Mouse (Mus musculus): ENCODE measurements around the gene Sqstm1.

Gene Sqstm1

DNA sequence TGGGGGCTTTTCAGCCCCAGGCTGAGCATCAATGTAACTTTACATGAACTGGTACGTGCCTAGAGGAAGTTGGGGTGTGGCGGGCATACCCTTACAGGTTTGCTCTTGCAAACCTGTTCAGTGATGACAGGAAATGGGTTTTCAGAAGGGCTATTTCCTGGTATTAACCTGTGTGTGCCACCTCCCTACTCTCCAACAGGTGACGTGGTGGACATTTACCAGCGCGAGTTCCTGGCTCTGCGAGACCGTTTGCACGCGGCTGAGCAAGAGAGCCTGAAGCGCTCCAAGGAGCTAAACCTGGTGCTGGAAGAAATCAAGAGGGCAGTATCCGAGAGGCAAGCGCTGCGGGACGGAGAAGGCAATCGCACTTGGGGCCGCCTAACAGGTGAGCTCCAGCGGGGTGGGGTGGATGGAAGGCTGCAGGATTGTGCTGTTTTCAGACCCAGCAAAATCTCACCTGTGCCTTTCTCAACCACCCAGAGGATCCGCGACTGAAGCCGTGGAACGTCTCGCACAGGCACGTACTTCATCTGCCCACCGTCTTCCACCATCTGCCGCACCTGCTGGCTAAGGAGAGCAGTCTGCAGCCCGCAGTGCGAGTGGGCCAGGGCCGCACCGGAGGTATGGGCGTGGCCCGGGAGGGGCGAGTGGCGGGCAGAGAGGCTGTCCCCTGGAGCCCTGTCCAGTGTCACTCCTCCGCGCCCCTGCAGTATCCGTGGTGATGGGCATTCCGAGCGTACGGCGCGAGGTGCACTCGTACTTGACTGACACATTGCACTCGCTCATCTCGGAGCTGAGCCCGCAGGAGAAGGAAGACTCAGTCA lies 20.1 kb upstream of the Sqstm1 start:
- no peak for DNase-seq (ENCODE audit: low read depth in 1 of 2, low spot score in 2 of 2)

DNA sequence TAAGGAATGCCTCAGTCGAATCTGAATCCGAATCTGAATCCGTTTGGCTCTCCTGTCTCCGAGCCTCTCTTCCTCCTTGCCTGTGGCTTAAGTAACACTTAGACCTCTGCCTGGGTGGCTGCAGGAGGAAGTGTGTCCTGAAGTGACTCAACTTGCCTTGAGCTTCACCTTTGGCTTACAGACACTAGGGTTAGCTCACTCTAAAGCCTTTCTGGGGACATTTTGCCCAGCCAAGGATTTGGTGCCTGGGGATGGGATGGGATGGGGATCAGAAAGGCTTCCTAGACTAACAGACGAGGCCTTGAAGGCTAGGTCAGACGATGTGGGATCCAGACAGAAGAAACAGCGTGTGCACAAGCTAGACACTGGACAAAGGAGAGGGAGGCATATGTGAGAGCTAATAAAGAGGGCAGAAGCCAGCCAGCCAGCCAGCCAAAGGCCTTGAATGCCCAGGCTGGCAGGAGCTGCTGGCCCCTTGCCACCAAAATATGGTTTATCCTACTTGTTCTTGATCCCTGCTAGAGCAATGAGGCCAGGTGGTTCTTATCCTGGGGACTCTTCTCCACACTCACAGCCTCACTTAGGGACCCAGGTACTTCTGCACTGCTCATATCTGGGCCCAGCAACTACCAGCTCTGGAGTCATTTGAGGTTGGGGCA lies 18.8 kb upstream of the Sqstm1 start:
- DNase-seq (ENCODE audit: low read depth in 1 of 2, low spot score in 2 of 2): no peak

DNA sequence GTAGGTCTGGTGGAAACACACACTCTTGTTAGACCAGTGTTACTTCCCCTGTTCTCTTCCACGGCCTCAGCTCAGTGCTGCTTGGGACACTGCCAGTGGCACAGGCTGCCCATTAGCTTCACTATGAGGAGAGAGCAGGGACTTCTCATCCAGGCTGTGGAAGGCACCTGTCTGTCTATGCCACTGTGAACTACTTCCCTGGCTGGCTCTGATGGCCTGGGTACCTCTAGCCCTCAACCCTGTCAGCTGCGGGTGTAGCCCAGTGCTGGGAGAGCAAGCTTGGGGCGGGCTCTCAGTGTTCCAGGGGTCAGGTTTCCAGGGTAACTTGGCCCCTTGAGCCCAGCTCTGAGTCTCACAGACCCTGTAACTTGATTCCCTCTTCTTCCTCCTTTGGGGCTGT lies 18.1 kb upstream of the Sqstm1 start:
- DNase-seq (ENCODE audit: low read depth in 1 of 2, low spot score in 2 of 2): no peak

DNA sequence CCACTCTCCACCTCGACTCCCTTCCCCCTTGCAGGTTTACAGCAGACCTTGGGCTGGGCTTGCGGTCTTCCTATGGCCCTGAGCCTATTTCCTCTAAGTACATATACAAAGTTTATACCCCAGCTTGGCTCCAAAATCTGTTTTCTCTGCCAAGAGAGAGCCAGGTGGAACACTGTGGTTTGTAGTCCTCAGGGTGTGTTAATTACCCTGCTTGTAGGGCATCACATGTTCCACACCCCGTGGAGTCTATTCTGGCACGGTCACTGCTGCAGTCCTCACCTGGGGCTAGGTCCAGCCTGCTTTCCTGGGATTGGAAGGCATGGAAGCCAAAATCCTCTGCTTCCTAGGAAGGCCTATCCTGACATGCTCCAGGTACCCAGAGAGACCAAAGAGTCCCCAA lies 17.1 kb upstream of the Sqstm1 start:
- DNase-seq (ENCODE audit: low read depth in 1 of 2, low spot score in 2 of 2): no peak

DNA sequence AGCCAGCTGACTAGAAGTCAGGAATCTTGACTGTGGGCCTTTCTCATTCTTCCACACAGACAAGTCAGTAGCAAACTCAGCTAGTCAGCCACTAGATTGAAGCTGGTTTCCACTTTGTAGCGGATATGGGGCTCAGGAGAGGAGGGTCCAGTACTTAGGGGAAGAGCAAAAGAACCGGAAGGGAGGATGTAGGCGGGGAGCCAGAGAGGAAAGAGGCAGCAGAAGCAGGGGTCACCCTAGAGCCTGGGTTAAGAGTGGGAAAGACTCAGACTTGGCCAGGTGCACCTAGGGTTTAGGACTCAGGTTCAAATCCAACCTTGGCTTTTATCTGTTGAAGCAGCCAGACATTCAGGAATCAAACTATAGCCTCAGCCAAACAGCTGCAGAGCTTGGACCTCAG lies 16.6 kb upstream of the Sqstm1 start:
- no peak for DNase-seq (ENCODE audit: low read depth in 1 of 2, low spot score in 2 of 2)

DNA sequence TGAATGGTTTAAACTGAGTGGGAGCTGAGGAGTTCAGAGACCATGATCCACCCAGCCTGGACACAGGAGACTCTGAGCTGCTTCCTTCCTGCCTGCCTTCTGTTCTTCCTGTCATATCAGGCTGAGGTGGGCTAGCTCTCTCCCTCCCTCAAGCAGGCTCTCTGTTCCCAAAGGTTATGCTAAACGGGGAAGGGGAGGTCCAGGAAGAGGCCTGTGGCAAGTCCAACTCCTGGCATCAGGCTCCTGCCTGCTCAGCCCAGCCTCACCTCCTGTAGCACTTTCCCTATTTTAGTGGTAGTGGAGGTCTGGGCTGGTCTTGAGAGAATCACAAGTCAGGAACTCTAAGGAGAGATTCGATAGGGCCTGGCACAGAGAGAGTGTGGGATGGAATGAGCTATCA lies 15.8 kb upstream of the Sqstm1 start:
- no peak for DNase-seq (ENCODE audit: low read depth in 1 of 2, low spot score in 2 of 2)

DNA sequence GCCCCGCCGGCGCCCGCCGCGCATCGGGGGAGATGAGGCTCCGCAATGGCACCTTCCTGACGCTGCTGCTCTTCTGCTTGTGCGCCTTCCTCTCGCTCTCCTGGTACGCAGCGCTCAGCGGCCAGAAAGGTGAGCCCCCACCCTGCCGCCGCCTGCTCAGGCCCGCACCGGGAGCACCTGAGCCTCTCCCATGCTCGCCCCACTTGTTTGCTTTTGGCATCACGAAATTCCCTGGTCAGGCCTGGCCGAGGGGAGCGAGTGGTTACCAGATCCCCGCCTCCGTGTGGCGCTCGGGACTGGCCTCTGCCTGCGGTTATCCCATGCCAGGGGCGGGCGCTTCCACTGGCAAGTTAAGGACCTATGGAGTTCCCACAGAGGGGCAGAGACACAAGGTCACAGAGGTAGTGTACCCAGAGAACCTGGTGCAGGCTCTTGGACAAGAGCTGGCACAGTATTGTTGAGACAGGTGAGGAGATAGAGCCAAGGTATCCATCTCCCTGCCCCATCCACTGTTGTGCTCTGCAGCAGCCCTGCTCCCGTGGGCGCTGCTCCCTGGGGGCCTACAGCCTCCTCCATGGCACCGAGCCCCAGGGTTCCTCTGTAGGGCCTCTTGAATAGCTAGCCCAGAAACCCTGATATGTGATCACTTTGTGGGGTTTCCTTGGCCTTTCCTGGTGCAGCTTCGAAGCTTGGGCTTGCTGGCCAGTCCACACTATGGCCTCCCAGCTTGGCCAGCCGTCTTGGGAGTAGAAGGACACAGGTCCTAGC lies 15.2 kb upstream of the Sqstm1 start:
- no peak for DNase-seq (ENCODE audit: low read depth in 1 of 2, low spot score in 2 of 2)

DNA sequence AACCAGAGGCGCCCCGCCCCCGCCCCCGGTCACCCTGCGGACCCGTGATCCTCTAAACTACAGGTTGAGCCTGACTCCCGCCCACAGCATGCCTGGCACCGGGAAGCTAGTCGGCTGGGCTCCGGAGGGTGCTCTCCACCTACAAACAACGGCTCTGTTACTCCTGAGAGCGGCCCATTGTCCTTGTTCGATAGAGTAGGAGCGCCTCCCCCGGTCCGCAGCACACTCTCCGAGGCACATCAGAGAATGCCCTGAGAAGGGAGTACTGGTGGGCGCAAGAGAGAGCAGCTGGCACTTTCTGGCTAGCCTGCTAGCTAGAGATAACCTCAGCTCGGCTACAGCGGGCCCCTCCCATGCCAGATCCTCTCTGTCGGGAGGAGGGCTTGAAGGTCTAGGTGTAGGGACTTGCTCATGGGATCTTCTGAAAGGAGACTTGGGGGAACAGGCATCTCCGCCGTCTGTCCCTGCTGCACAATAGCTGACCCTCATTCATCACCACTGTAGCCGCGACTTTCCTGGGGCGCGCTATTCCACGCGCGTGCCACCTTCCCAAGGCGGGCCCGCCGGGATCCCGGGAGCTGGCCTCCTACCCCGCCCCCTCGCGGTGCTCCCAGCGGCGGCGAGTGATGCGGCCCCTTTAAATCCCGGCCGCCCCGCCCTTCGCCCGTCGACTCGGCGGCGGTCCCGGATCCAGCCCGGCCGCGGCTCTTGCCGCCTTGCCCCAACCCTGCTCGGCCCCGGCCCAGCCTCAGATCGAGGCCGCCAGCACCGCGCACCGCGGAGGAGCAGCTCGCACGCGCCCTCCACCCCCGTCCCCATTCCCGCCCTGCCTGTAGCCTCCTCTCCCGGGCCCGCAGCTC lies 14.3 kb upstream of the Sqstm1 start:
- no peak for DNase-seq (ENCODE audit: low read depth in 1 of 2, low spot score in 2 of 2)

DNA sequence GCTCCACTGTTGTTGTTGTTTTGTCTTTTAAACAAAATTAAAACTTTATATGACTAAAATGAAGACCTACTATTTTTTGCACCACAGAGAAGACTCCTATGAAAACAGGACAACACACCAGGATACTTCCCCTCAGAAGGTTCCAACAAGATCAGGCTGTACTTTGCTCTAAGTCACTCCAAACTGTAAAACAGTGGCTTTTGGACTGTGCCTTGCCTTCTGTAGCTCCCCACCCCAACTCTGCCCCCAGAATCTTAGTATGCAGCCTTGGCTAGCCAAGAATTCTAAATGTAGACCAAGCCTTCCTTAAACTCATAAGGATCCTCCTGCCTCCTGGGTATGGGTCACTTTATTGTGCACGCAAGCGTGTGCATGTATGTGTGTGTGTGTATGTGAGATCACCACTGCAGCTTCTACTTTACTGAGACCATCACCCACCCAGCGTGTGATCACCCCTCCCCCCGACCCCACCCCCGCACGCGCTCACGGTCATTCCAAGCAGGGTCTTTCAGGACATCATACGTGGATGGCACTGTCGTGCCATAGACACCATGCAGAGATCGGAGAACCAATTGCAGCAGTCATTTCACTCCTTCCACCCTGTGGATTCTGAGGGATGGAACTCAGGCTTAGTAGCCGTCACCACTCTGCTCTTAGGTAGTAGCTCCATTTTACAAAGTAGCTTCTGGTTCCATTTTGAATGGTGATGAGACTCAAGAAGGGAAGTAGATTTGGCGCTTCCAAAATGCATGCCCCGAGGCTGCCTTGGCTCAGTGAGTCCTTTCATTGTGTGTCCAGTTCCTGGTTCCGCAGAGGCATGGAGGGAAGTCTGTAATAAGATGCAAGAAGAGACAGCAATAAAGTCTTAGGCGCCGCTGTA lies 13.4 kb upstream of the Sqstm1 start:
- no peak for DNase-seq (ENCODE audit: low read depth in 1 of 2, low spot score in 2 of 2)

DNA sequence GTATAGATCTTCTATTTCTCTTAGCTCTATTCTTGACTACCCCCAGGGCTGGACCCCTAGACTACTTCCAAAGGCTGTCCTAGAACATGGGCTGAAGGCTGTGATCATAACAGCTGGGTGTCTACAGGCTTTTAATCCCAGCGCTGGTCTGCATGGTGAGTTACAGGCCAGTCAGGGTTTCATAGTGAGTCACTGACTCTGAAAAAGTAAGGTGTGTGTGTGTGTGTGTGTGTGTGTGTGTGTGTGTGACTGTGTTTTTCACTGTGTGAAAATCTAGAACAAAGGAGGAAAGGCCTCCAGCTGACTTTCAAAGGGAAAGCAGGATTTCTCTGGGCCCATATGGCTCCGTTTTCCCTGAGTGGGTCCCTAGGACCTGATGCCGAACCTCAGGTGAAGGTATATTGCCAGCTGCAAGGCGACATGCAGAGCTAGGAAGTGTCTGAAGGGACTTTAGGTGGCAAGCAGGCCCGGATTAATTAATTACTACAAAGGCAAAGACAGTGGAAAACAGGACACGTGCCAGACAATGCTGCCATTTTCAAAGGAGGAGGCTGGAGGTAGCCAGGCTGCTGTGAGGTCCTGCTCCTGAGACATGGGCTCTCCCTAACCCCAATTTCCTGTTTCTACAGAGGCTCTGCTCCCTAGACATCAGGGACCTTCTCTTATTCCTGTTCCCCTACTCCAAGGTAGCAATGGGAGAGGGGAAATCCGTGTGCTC lies 12.1 kb upstream of the Sqstm1 start:
- DNase-seq (ENCODE audit: low read depth in 1 of 2, low spot score in 2 of 2): no peak

DNA sequence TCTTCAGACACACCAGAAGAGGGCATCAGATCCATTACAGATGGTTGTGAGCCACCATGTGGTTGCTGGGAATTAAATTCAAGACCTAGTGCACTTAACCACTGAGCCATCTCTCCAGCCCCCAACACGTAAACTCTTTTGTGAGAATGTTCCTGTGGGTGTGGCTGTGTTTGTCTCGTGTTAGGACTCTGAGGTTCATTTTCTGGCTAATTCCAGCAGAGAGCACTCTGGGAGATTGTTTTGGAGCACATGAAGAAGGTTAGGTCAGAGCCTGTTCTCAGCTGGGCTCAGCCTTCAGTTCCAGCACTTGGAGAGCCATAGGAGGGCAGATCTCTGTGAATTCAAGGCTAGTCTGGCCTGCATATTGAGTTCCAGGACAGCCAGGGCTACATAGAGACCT lies 9.2 kb upstream of the Sqstm1 start:
- DNase-seq (ENCODE audit: low read depth in 1 of 2, low spot score in 2 of 2): no peak

DNA sequence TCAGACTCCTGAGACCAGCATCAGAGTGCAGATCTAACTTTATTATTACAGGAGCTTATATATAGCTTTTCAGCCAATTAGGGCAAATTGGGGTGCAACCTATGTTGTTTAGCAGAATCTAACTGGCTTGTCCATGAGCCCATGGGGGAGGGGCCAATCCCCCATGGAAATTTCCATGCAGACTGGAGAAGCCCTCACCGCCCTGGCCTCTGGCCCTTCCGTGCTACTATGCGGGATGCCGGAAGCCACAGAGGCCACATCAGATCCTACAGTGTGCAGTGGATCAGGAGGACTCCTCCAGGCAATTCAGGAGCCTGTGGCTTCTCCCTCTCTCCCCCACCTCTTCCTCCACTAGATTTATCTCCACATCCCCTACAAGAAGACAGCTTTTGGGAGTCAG lies 7.2 kb upstream of the Sqstm1 start:
- no peak for DNase-seq (ENCODE audit: low read depth in 1 of 2, low spot score in 2 of 2)

DNA sequence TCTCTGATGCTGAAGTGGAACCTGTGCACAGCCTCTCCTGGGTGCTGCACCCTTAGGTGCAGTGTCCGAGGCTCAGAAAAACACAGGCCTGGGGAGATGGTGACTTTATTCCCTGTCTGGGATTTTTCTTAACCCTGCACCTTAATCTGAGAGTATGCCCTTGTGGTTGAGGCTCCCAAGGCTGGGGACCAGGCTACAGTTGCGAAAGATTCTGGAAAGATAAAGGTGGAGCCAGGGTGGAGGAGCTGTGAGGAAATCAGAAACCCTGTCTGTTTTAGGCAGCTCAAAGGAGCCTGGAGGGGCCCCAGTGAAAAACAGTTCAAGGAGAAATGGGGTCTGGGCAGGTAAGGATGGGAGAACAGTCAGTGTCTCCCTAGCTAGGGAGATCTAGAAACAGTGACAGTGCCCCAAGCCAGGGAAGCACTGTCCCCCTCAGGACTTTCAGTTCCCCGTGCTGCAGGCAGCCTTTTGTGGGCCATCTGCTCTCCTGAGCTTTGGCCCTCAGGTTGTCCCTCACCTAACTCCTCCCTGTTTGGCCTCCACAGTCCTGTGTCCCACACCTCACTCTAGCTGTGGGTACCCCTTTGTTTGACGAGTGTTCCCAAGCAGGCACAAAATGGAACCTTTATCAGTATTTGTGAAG lies 6.2 kb upstream of the Sqstm1 start:
- no peak for DNase-seq (ENCODE audit: low read depth in 1 of 2, low spot score in 2 of 2)

DNA sequence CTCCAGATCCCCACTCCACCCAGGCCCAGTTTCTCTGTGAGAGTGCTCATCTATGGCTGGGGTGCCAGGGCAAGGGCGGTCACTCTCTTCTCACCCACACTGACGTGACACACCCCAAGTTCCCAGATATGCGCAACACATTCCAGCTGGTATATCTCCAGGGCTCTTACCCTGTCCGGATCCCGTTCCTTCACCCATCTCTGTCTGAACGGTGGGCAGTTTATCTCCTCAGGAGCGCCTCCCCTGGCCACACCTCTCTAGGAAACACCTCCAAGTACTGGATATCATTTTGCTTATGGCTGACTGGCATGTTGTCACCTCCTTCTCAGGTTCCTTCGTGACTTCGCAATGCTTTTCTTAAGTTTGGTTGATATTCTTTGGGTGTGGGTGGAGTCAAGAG lies 5.0 kb upstream of the Sqstm1 start:
- no peak for DNase-seq (ENCODE audit: low read depth in 1 of 2, low spot score in 2 of 2)

DNA sequence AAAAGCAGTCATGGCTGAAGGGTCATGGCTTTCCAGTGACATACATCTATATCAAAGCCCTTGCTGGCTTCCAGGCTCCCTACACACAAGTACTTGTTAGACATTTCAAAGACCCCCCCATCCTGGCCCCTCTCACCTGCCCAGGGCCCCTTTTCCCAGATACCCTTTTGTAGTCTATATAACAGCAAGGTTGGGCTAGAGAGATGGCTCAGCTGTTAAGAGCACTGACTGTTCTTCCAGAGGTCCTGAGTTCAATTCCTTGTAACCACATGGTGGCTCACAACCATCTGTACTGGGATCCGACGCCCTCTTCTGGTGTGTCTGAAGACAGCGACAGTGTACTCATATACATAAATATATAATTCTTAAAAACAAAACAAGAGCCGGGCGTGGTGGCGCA lies 4.0 kb upstream of the Sqstm1 start:
- no peak for DNase-seq (ENCODE audit: low read depth in 1 of 2, low spot score in 2 of 2)

DNA sequence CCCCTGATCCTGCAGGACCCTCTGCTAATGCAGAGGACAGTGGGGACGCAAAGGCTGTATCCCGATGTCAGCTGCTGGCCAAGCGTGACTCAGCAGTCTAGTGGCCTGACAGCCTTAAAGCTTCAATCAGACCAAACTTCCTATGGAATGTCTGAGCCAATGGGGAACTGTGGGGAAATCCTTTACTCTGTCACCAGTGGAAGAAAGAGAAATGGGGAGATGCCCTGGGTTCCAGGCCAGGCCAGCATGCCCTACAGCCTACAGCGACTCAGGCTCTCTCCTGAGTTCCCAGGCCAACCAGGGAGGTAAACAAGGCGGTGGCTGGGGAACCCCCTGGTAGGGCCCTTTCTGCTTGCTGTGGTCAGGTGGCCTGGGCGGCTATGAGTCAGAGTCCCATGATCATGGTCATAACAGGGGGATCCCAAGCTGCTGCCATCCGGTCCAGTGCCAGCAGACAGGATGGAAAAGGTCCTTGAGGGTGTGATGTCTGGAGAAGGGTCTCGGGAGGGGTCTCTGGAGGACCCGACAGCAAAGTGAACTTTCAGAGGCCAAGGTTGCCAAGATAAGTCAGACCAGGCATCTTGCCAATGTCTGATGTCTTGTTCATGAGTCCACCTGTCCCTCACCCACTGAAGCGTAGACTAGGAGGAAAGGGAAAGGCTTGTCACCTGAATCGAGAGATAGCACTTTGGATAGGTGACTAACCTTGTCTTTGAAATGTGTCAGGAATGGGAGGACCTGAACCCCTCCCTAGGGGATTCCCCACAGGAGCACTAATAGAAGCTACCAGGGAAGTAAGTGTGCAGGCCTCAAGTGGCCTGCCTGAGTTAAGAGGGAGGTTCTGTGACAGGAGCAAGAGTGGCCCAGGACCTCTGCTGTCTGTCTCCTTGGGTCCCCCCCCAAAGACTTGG lies 2.5 kb upstream of the Sqstm1 start:
- DNase-seq (ENCODE audit: low read depth in 1 of 2, low spot score in 2 of 2): peak; percentile 66 to 82

DNA sequence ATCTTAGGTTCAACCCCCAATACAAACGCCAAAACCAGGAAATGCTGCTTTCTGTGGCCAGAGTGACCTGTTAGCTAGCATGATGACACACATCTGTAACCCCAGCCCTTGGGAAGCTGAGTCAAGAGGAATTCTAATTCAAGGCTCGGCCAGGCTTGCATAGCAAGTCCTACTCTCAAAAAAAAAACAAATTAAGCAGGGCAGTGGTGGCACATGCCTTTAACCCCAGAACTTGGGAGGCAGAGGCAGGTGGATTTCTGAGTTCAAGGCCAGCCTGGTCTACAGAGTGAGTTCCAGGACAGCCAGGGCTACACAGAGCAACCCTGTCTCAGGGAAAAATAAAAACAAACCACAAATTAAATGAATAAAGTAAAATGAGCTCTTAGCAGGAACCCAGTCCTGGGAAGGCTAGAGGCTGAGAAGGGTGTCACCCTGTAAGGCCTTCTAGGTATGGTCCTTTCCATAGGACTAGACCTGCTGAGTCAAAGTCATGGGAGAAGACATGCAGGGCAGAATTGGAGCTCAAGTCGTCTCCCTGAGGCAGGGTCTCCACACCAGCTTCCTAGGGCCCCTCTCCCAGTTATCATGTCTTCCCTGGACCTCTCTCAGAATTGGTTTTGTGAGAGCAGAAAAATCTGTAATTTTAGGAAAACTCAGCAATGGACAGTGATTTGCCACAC lies 1.6 kb upstream of the Sqstm1 start:
- DNase-seq (ENCODE audit: low read depth in 1 of 2, low spot score in 2 of 2): no peak

All from monocyte, adult 2 months (primary cell).